Mouse (Mus musculus) CD8-positive naive resting alpha-beta T cell, adult 2 months (primary cell): ENCODE results near the gene Fxyd5.

Experiments
- DNase-seq, 2 experiments: peaks; one replicate each; pipeline ENCODE4 v3.0.0; 2022; ENCODE audit warnings: low read depth in 2 of 2, low spot score in 2 of 2

Fxyd5 gene

GRCm38 (mm10) chr7:31041023-31041407 is 1.3 kb downstream of the Fxyd5 start:
- DNase-seq: no peak

DNA sequence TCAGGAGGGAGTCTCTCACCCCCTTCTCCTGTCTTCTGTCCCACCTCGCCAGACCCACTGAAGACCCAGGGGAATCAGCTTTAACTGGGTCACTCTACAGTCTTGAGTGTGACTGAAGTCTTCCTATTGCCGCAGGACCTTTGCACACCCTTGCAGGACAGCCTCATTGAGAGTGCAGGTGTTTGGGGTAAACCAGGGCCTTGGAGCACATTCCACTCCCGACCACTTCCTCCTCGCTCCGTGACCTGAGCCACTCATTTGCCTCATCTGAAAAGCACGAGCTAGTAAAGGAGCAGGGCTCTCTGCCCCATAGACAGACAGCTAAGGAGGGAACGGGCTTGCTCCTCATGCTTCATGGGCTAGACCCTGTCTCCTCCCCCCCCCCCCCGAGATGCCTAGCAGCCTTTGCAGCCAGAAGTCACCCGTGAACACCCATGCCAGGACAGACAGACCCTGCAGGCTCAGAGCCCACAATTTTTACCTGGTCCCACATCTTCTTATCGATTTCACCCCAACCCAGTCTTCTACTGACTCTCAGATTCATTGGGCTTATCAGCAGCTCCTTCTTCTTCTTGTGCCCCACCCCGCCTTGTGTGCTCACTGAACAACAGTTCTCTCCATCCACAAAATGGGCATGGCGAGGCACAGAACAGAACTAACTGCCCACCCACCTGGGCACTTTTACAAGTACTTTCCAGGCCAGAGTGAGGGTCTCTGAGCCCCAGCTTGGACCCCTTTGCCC is 1.8 kb downstream of the Fxyd5 start:
- no peak for DNase-seq

DNA sequence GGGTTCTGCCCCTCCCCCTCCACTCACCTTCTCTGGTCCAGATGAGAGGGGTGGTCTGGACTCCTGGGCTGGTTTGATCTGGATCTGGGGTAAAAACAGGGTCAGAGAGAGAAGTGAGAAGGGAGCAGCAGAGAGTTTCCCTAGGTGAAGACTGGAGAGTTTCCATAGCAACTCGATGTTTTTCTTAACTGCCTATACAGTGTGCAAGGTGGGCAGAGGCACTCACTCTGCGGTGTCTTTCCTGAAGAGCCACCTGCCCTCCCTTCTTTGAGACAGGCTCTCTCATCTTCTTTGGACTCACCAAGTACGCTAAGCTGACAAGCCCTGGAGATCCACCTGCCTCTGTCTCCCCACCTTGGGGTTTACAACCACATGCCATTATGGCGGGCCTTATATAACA is 3.3 kb downstream of the Fxyd5 start:
- no peak for DNase-seq

DNA sequence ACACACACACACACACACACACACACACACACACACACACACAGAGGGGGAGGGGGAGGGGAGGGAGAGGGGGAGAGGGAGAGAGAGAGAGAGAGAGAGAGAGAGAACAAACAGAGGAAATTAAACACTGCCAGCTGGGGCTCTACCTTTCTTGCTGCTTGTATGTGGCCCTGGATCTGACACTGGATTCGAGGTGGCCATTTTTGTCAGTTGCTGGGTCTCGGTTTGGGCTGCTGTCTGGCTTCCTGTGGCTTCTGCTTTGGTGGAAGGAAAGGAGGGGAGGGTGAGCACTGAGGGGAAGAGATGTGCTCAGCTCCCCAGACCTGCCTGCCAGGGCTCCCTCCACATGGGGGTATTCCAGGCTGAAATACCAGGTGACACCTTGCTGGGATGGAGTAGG is 4.6 kb downstream of the Fxyd5 start:
- DNase-seq: no peak

- no peak for DNase-seq
These were observed 5.4 kb downstream of the Fxyd5 start for GRCm38 (mm10) chr7:31036917-31037316.

- no peak for DNase-seq
These were observed 7.0 kb downstream of the Fxyd5 start for GRCm38 (mm10) chr7:31035291-31035690.

GRCm38 (mm10) chr7:31034789-31035188 is 7.5 kb downstream of the Fxyd5 start:
- peak in 1 of 2 experiments; percentile 72 for DNase-seq

GRCm38 (mm10) chr7:31033409-31034165 is 8.7 kb downstream of the Fxyd5 start:
- DNase-seq: peak; percentile 78 to 80

GRCm38 (mm10) chr7:31031731-31032130 is 10.6 kb downstream of the Fxyd5 start:
- no peak for DNase-seq

DNA sequence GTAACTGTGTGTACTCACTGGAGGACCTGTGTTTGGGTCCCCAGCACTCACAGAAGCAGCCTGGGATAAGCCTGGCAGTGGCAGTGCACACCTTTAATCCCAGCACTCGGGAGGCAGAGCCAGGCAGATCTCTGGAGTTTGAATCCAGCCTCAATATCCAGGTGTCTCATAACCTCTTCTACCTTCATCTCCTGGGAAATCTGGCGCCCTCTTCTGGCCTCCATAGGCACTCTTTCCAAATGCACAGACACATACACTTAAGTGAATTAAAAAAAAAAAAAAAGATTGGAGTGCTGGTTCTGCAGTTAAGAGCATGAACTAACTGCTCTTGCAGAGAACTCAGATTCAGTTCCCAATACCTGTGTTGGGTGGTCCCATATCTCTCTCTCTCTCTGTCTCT is 11.6 kb downstream of the Fxyd5 start:
- no peak for DNase-seq

GRCm38 (mm10) chr7:31028609-31029008 is 13.7 kb downstream of the Fxyd5 start:
- no peak for DNase-seq

- DNase-seq: no peak
These were observed 25.0 kb downstream of the Fxyd5 start for GRCm38 (mm10) chr7:31017104-31017901.

DNA sequence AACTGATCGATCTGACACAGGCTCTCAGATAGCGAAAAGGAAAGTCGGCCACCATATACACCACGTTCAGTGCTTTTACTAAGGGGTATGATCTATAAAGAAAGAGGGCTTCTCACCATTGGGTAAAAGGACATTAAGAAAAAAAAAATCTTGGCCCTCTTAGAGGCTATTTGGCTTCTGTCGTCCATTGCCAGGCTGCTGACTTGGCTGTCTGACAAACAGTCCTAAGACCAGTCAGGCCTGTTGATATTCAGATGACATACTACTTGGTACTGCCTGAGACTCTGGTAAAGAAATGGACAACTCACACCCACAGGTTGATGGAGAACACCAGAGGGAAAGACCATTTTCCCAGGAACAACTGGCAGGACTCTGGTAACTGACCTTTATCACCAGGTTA is 29.3 kb downstream of the Fxyd5 start:
- no peak for DNase-seq

- no peak for DNase-seq
These were observed 33.4 kb downstream of the Fxyd5 start for GRCm38 (mm10) chr7:31008889-31009288.

- DNase-seq: no peak
These were observed 34.1 kb downstream of the Fxyd5 start for GRCm38 (mm10) chr7:31008175-31008574.

GRCm38 (mm10) chr7:31007775-31008174 is 34.5 kb downstream of the Fxyd5 start:
- DNase-seq: no peak

GRCm38 (mm10) chr7:31002650-31003049 is 39.6 kb downstream of the Fxyd5 start:
- peak; percentile 58 to 65 for DNase-seq

DNA sequence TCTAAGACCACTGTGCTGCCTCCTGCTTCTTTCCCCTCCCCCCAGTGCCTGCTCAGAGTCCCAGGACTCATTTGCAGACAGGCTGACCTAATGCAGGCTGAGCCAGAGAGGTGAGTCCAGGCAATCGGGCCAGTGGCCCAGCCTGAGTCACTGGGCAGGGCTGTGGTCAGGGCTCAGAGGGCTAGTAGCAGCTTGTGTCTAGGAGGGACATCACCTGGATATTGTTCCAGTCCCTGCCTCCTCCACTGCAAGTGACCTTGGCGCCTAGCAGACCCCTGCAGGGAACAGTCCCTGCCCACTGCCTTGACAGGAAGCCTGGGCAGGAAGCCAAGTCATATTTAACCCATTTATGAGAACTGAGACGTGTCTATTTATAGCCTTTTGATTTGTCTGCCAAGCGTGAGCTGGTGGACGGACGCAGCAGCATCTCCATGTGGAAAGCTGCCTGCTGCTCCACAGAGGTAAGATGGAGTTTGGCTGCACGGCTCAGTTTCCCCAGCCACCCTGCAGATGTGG is 41.7 kb downstream of the Fxyd5 start:
- DNase-seq: peak; percentile 14 to 35

- DNase-seq: no peak
These were observed 45.8 kb downstream of the Fxyd5 start for GRCm38 (mm10) chr7:30996491-30996890.

DNA sequence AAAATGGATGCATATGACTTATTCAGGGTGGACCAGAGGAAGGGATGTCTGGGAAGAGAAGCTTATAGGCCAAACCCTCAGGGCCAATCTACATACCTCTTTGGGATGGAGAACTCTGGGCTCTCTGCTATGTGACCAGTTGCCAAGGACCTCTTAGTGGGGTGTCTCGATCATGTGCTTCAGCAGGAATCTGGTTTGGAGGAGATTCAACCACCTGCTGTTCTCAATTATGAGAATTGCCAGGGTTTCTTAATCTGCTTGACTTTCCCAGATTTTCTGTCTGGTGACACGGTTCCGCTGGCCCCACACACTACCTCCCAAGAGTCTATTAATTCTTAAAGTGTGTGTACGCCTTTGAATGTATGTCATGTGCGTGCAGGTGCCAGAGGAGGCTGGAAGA is 48.3 kb downstream of the Fxyd5 start:
- DNase-seq: no peak

DNA sequence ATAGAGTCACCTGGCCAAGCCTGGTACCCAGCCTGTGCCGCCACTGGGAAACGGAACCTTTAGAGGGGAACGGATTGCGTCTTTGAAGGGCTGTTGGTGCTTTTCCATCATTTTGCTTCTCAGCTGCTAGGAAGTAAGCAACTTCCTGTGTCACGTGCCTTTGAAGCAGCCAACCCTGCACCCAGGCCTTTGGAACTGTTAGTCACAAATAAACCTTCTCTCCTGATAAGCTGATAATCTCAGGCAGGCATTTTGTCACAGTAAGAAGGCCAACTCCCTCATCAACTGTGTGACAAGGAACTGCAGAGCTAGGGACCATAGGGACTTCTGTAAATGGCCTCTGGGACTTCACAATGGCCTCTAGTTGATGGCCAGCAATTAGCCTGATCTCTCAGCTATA is 50.1 kb downstream of the Fxyd5 start:
- DNase-seq: no peak
